Mouse (Mus musculus) neural tube, embryonic 14.5 days (tissue): ENCODE data around the gene Nhs. TPM values are rescaled to one million over a fixed set of nuclear protein-coding genes. Genes with fewer than 3 reads are reported as not detected.

Experiments
- ATAC-seq: fragments of 200-750 bp; cut with Nextera tagmentation; 2 replicates; pipeline ENCODE4 v1.8.0; 2017; ENCODE audit warnings: low read depth, mild to moderate bottlenecking, moderate TSS enrichment, moderate library complexity
- H3K27ac ChIP-seq: fragments of 300-500 bp; sonication (generic); 2 replicates; pipeline ENCODE4 v1.5.1; 2014; ENCODE audit warnings: low read depth, mild to moderate bottlenecking, control low read depth, low read length, moderate library complexity, mixed read lengths
- H3K27me3 ChIP-seq: fragments of 300-500 bp; sonication (generic); 2 replicates; pipeline ENCODE4 v1.6.1; 2014; ENCODE audit warnings: low read length; ENCODE audit not compliant: control insufficient read depth, insufficient read depth
- H3K36me3 ChIP-seq: fragments of 300-500 bp; sonication (generic); 2 replicates; pipeline ENCODE4 v1.6.1; 2014; ENCODE audit warnings: low read length, mixed read lengths; ENCODE audit not compliant: control insufficient read depth, insufficient read depth
- H3K4me1 ChIP-seq: fragments of 300-500 bp; sonication (generic); 2 replicates; pipeline ENCODE4 v1.6.1; 2014; ENCODE audit warnings: low read length; ENCODE audit not compliant: control insufficient read depth, insufficient read depth
- H3K4me2 ChIP-seq: fragments of 300-500 bp; sonication (generic); 2 replicates; pipeline ENCODE4 v1.6.1; 2014; ENCODE audit warnings: mild to moderate bottlenecking, low read depth, low read length, control low read depth
- H3K4me3 ChIP-seq: fragments of 300-500 bp; sonication (generic); 2 replicates; pipeline ENCODE4 v1.5.1; 2014; ENCODE audit warnings: low read depth, low read length, control low read depth, mixed read lengths
- H3K9ac ChIP-seq: fragments of 300-500 bp; sonication (generic); replicated peaks from 2 replicates; pipeline ENCODE4 v1.6.1; 2014; ENCODE audit warnings: low read depth, mild to moderate bottlenecking, control low read depth, low read length, mixed read lengths
- H3K9me3 ChIP-seq: fragments of 300-500 bp; sonication (generic); 2 replicates; pipeline ENCODE4 v1.6.1; 2016; ENCODE audit warnings: low read length; ENCODE audit not compliant: control insufficient read depth
- WGBS: fragments of 180-500 bp; shearing (Covaris S2); extraction: QIAGEN DNeasy Blood & Tissue Kit; methylation state at CpG from one replicate; pipeline ENCODE4 v1.1.7; 2014; 5-methylcytosine and 5-hydroxymethylcytosine counted together
- polyA plus RNA-seq: library from polyadenylated mRNA; unstranded; fragments of >200 nt; fragmentation: Nextera tagmentation; extraction: Ambion mirVana; gene quantifications from 2 replicates; pipeline ENCODE4 v1.2.1, GENCODE M21; 2014

Gene Nhs
- polyA plus RNA-seq, 1 experiment from 2014 or later: 5.1 TPM

GRCm38 (mm10) chrX:161997170-161997795 lies 162.2 kb downstream of the Nhs start:
- 22% methylated on average over 2 of the region's 2 CpGs for WGBS
- ATAC-seq: peak; percentile 34; the same call in 1 of the 2 replicates
- H3K4me2 ChIP-seq: no peak overlapping the region
- H3K4me3 ChIP-seq: no peak overlapping the region
- H3K36me3 ChIP-seq: no peaks in the 10 kb centered on the region
- H3K9me3 ChIP-seq: no peaks in the 10 kb centered on the region
- no peaks in the 10 kb centered on the region for H3K27me3 ChIP-seq
- H3K27ac ChIP-seq: no peak overlapping the region
- H3K9ac ChIP-seq: no peak overlapping the region
- H3K4me1 ChIP-seq: no peaks in the 10 kb centered on the region

GRCm38 (mm10) chrX:161990171-161990570 lies 169.4 kb downstream of the Nhs start:
- H3K27me3 ChIP-seq: no peaks in the 10 kb centered on the region; the same call in 1 of the 2 replicates

GRCm38 (mm10) chrX:161984961-161985360 lies 174.6 kb downstream of the Nhs start:
- ATAC-seq: no peak
- Histone ChIP-seq H3K4me3 (no peak overlapping the region), H3K4me2 (no peak overlapping the region), H3K27ac (no peak overlapping the region), H3K36me3 (no peaks in the 10 kb centered on the region), H3K9me3 (no peaks in the 10 kb centered on the region), H3K27me3 (no peaks in the 10 kb centered on the region; the same call in 1 of the 2 replicates), H3K4me1 (no peaks in the 10 kb centered on the region), H3K9ac (no peak overlapping the region)
- 73% methylated on average over 6 of the region's 6 CpGs for WGBS

More at GRCm38 (mm10) chrX:161990171-161990570, 169.4 kb downstream of the Nhs start:
- H3K4me1 ChIP-seq: no peaks in the 10 kb centered on the region
- no peaks in the 10 kb centered on the region for H3K36me3 ChIP-seq
- ATAC-seq: no peak
- WGBS: 94% methylated on average over 1 of the region's 1 CpGs
- no peaks in the 10 kb centered on the region for H3K9me3 ChIP-seq
- no peak overlapping the region for H3K4me3 ChIP-seq
- H3K27ac ChIP-seq: no peak overlapping the region
- no peak overlapping the region for H3K4me2 ChIP-seq
- H3K9ac ChIP-seq: no peak overlapping the region

GRCm38 (mm10) chrX:161981399-161981798 lies 178.1 kb downstream of the Nhs start:
- H3K36me3 ChIP-seq: no peaks in the 10 kb centered on the region
- H3K9me3 ChIP-seq: no peaks in the 10 kb centered on the region
- ATAC-seq: no peak
- no peak overlapping the region for H3K4me2 ChIP-seq
- 67% methylated on average over 6 of the region's 6 CpGs for WGBS
- H3K27me3 ChIP-seq: peaks cover 4% of the 10 kb centered on the region; the same call in 1 of the 2 replicates
- no peak overlapping the region for H3K27ac ChIP-seq
- no peak overlapping the region for H3K9ac ChIP-seq
- H3K4me1 ChIP-seq: no peaks in the 10 kb centered on the region
- H3K4me3 ChIP-seq: no peak overlapping the region

- no peak overlapping the region for H3K4me2 ChIP-seq
- H3K4me1 ChIP-seq: no peaks in the 10 kb centered on the region
- H3K9ac ChIP-seq: no peak overlapping the region
- H3K27me3 ChIP-seq: 0 out of 2 replicates have a peak, but pooled peaks cover 4% of the 10 kb centered on the region
- no peak for ATAC-seq
- H3K4me3 ChIP-seq: no peak overlapping the region
- H3K27ac ChIP-seq: no peak overlapping the region
- H3K9me3 ChIP-seq: no peaks in the 10 kb centered on the region
- H3K36me3 ChIP-seq: no peaks in the 10 kb centered on the region
Measured at GRCm38 (mm10) chrX:161979946-161980345, 179.6 kb downstream of the Nhs start.

- H3K27ac ChIP-seq: no peak overlapping the region
- no peaks in the 10 kb centered on the region for H3K4me1 ChIP-seq
- no peak overlapping the region for H3K4me2 ChIP-seq
- no peak for ATAC-seq
- H3K36me3 ChIP-seq: no peaks in the 10 kb centered on the region
- H3K9me3 ChIP-seq: no peaks in the 10 kb centered on the region
- H3K9ac ChIP-seq: no peak overlapping the region
- 0 out of 2 replicates have a peak, but pooled peaks cover 4% of the 10 kb centered on the region for H3K27me3 ChIP-seq
- 34% methylated on average over 4 of the region's 4 CpGs for WGBS
- no peak overlapping the region for H3K4me3 ChIP-seq
Measured at GRCm38 (mm10) chrX:161977236-161977841, 182.2 kb downstream of the Nhs start.

DNA sequence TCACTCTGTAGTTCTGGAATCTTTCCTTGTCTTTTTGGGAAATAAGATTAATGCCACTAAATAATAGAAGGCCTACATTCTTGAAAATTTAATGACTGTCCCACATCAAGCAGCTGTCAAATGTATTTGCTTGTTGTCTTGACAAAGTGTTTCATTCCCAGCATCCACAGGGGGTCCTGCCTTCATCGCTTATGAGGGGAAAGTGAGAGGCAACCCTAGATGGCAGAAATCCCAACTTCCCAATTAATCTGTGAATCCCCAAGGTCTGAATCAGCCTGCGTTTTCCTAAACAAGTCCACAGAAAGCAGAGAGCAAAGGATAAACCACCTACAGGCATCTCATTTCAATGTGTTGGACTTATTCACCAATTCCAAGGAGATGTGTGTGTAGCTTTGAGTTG lies 183.2 kb downstream of the Nhs start:
- Histone ChIP-seq H3K9ac (no peak overlapping the region), H3K27ac (no peak overlapping the region), H3K4me2 (no peak overlapping the region), H3K36me3 (no peaks in the 10 kb centered on the region), H3K4me3 (no peak overlapping the region), H3K27me3 (0 out of 2 replicates have a peak, but pooled peaks cover 4% of the 10 kb centered on the region), H3K9me3 (no peaks in the 10 kb centered on the region), H3K4me1 (no peaks in the 10 kb centered on the region)
- no peak for ATAC-seq
- WGBS: 50% methylated on average over 2 of the region's 2 CpGs

DNA sequence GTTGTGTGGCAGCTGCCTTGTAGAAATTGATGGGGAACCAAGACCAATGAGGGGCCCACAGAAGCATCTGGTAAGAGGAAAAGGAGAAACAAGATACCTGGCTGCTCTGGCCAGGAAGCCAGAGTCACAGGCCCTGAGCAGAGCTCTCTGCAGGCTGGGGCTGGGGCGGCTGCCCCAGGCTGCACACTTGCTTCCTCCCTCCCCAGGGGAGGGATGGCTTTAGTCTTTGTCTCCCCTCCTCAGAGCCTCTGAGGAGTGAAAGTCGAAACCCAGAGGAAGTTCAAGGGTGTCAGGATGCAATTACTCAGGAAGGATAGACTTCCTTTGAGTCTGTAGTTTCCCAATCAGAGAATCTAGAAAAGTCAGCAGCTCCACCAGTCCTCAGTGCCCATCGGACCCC lies 186.0 kb downstream of the Nhs start:
- H3K4me2 ChIP-seq: no peak overlapping the region
- no peak overlapping the region for H3K4me3 ChIP-seq
- ATAC-seq: no peak
- 0 out of 2 replicates have a peak, but pooled peaks cover 4% of the 10 kb centered on the region for H3K27me3 ChIP-seq
- no peaks in the 10 kb centered on the region for H3K36me3 ChIP-seq
- H3K4me1 ChIP-seq: no peaks in the 10 kb centered on the region
- no peak overlapping the region for H3K9ac ChIP-seq
- no peak overlapping the region for H3K27ac ChIP-seq
- no peaks in the 10 kb centered on the region for H3K9me3 ChIP-seq
- 29% methylated on average over 3 of the region's 3 CpGs for WGBS

- Histone ChIP-seq H3K27me3 (0 out of 2 replicates have a peak, but pooled peaks cover 4% of the 10 kb centered on the region), H3K4me1 (no peaks in the 10 kb centered on the region), H3K9ac (no peak overlapping the region), H3K4me3 (no peak overlapping the region), H3K9me3 (no peaks in the 10 kb centered on the region), H3K27ac (no peak overlapping the region), H3K4me2 (no peak overlapping the region), H3K36me3 (no peaks in the 10 kb centered on the region)
- no peak for ATAC-seq
Measured at GRCm38 (mm10) chrX:161972723-161973122, 186.8 kb downstream of the Nhs start.
